Mouse (Mus musculus) kidney, embryonic 15.5 days (tissue): ENCODE data around the gene 1190002N15Rik. TPM values are rescaled to one million over a fixed set of nuclear protein-coding genes. Genes with fewer than 3 reads are reported as not detected.

ENCODE experiments used
- ATAC-seq: fragments of 200-750 bp; cut with Nextera tagmentation; replicated peaks from 2 replicates; pipeline ENCODE4 v1.8.0; 2017; ENCODE audit warnings: moderate TSS enrichment; ENCODE audit not compliant: low FRiP score
- H3K27ac ChIP-seq: fragments of 300-500 bp; sonication (generic); 2 replicates; pipeline ENCODE4 v1.5.1; 2015; ENCODE audit warnings: mild to moderate bottlenecking, inconsistent platforms
- H3K27me3 ChIP-seq: fragments of 300-500 bp; sonication (generic); 2 replicates; pipeline ENCODE4 v1.6.1; 2015; ENCODE audit warnings: inconsistent platforms
- H3K36me3 ChIP-seq: fragments of 300-500 bp; sonication (generic); 2 replicates; pipeline ENCODE4 v1.6.1; 2015; ENCODE audit warnings: inconsistent platforms
- H3K4me1 ChIP-seq: fragments of 300-500 bp; sonication (generic); 2 replicates; pipeline ENCODE4 v1.6.1; 2015; ENCODE audit warnings: inconsistent platforms
- H3K4me2 ChIP-seq: fragments of 300-500 bp; sonication (generic); 2 replicates; pipeline ENCODE4 v1.6.1; 2015; ENCODE audit warnings: moderate library complexity, mild to moderate bottlenecking, inconsistent platforms
- H3K4me3 ChIP-seq: fragments of 300-500 bp; sonication (generic); replicated peaks from 2 replicates; pipeline ENCODE4 v1.5.1; 2015; ENCODE audit warnings: mild to moderate bottlenecking, inconsistent platforms
- H3K9ac ChIP-seq: fragments of 300-500 bp; sonication (generic); 2 replicates; pipeline ENCODE4 v1.6.1; 2015; ENCODE audit warnings: mild to moderate bottlenecking, inconsistent platforms
- H3K9me3 ChIP-seq: fragments of 300-500 bp; sonication (generic); replicated peaks from 2 replicates; pipeline ENCODE4 v1.6.1; 2016; ENCODE audit warnings: inconsistent platforms
- WGBS: fragments of 180-500 bp; shearing (Covaris S2); methylation state at CpG from one replicate; pipeline ENCODE4 v1.1.7; 2015; ENCODE audit warnings: mixed read lengths; 5-methylcytosine and 5-hydroxymethylcytosine counted together
- polyA plus RNA-seq: library from polyadenylated mRNA; unstranded; fragments of >200 nt; fragmentation: Nextera tagmentation; extraction: Ambion mirVana; gene quantifications from 2 replicates; pipeline ENCODE4 v1.2.1, GENCODE M21; 2015

The 1190002N15Rik gene
- polyA plus RNA-seq, 1 experiment from 2014 or later, result 8.6 TPM

DNA sequence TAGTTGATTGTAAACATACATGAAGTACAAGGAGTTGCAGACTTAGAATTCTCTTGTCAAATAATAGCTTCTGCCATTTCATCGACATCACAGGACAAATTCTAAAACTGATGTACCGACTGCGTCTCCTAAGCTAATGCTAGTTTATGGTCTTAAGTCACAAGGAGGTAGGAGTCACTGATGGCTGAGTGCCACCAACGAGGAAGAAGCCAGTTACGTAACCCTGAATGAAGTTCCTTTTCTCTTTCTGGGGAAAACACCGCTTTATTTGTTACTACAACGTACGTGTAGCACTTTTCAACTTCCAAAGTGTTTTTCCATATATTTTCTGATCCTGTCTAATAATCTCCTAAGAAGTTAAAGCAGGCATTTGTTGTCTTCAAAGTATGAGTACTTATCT is 25.6 kb downstream of the 1190002N15Rik start:
- Histone ChIP-seq H3K27me3 (no peaks in the 10 kb centered on the region), H3K36me3 (no peaks in the 10 kb centered on the region), H3K4me2 (no peak overlapping the region), H3K9me3 (no peaks in the 10 kb centered on the region), H3K4me1 (no peaks in the 10 kb centered on the region), H3K9ac (no peak overlapping the region), H3K27ac (no peak overlapping the region), H3K4me3 (no peak overlapping the region)
- 89% methylated on average over 8 of the region's 8 CpGs for WGBS
- no peak for ATAC-seq

GRCm38 (mm10) chr9:94511139-94511538 is 26.7 kb downstream of the 1190002N15Rik start:
- no peak overlapping the region for H3K27ac ChIP-seq
- no peak overlapping the region for H3K4me2 ChIP-seq
- ATAC-seq, result no peak
- no peaks in the 10 kb centered on the region for H3K27me3 ChIP-seq
- no peaks in the 10 kb centered on the region for H3K36me3 ChIP-seq
- H3K4me1 ChIP-seq, result no peaks in the 10 kb centered on the region
- no peak overlapping the region for H3K4me3 ChIP-seq
- no peak overlapping the region for H3K9ac ChIP-seq
- H3K9me3 ChIP-seq, result no peaks in the 10 kb centered on the region

DNA sequence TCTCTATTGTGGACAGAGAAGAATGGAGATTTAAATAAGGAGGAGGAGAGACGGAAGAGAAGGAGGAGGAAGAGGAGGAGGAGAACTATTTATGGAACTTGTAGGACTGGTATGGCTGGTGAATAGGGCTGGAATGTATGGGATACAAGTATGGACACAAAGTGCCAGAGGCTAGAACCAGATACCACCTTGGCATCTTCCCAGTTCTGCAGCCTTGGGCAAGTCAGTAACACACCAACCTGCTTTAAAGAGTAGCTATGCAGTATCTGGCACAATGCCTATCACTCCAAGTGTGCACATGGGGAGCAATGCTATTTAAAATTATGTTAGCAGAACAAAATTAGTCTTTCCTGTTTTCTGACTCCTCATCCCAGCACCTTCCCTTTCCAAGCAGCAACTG is 30.9 kb downstream of the 1190002N15Rik start:
- 77% methylated on average over 1 of the region's 1 CpGs for WGBS
- Histone ChIP-seq H3K4me1 (no peaks in the 10 kb centered on the region), H3K4me2 (no peak overlapping the region), H3K9ac (no peak overlapping the region), H3K27me3 (no peaks in the 10 kb centered on the region), H3K9me3 (no peaks in the 10 kb centered on the region), H3K4me3 (no peak overlapping the region), H3K36me3 (no peaks in the 10 kb centered on the region), H3K27ac (no peak overlapping the region)
- no peak for ATAC-seq

DNA sequence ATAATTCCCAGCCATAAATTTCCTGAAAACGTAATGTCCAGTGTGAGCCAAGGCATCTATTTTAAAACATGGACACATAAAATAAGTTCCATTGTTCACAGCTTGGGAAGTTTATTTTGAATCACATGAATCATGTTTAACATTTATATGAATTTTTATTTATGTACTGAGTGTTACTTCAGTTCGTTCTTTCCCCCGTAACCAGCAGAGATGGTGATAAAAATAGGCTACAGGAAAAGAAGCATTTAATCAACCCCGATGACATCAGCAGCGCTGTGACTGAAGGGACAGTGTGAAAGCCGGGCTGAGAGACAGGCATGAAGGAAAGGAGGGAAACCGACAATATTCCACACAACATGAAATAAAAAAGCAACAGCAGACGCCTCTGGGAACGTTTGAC is 46.4 kb downstream of the 1190002N15Rik start:
- no peaks in the 10 kb centered on the region for H3K9me3 ChIP-seq
- no peak overlapping the region for H3K4me2 ChIP-seq
- peaks cover 4% of the 10 kb centered on the region for H3K4me1 ChIP-seq
- H3K27ac ChIP-seq, result no peak overlapping the region
- no peak overlapping the region for H3K4me3 ChIP-seq
- H3K36me3 ChIP-seq, result no peaks in the 10 kb centered on the region
- ATAC-seq, result peak; percentile 69; the same call in 1 of the 2 replicates
- no peaks in the 10 kb centered on the region for H3K27me3 ChIP-seq
- no peak overlapping the region for H3K9ac ChIP-seq
- WGBS, result 42% methylated on average over 9 of the region's 9 CpGs

DNA sequence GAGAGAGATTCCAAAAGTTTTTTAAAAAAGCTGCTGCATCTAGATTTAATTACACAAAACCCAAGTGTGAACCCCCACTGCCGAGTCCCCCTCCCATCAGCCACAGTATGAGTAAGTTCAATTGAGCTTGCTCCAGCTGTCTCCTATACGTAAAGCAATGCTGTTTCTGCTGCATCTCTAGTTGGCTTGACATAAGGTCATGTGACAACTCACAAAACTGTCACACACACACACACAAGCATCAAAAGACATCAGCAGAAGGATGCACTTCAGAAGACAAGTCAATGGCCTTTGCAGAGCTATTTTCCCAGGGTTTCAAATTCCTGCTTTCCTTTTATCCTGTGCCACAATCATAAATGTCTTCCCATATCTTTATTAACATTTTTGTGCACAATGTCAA is 49.9 kb downstream of the 1190002N15Rik start:
- Histone ChIP-seq H3K27ac (no peak overlapping the region), H3K27me3 (no peaks in the 10 kb centered on the region), H3K36me3 (no peaks in the 10 kb centered on the region), H3K9ac (no peak overlapping the region), H3K9me3 (no peaks in the 10 kb centered on the region), H3K4me2 (no peak overlapping the region), H3K4me3 (no peak overlapping the region), H3K4me1 (peaks cover 4% of the 10 kb centered on the region)
- 56% methylated on average over 2 of the region's 2 CpGs for WGBS
- ATAC-seq, result peak; percentile 73

DNA sequence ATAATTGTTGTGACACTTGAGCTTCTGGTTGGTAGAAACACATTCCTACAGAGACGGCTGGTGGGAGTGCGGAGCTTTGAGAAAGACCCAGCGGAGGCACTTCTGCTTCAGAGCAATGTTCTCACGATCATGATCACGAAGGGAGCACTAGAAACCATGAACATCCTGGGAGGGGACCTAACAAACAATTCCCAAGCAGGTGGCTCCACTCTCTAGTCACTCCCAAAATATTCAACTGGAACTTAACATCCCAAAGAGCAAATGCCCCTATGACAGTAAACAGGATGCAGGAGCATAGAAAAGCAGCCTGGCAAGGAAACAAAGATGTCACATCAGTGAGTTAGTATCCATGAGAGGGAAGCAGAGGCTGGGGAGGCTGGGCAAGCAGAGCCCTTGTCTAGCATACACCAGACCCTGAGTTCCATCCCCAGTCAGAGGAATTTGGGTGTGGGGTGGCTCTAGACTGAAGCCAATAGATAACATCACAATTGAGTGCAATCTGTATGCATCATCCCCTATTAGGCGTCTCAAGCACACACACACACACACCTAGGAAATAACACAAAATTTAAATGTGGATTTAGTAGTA is 54.5 kb downstream of the 1190002N15Rik start:
- Histone ChIP-seq H3K27me3 (no peaks in the 10 kb centered on the region), H3K9me3 (no peaks in the 10 kb centered on the region), H3K9ac (no peak overlapping the region), H3K4me1 (0 out of 2 replicates have a peak, but pooled peaks cover 3% of the 10 kb centered on the region), H3K4me2 (no peak overlapping the region), H3K27ac (no peak overlapping the region), H3K4me3 (no peak overlapping the region), H3K36me3 (no peaks in the 10 kb centered on the region)
- 61% methylated on average over 6 of the region's 6 CpGs for WGBS
- no peak for ATAC-seq

GRCm38 (mm10) chr9:94482215-94482975 is 55.5 kb downstream of the 1190002N15Rik start:
- no peak overlapping the region for H3K4me2 ChIP-seq
- no peaks in the 10 kb centered on the region for H3K36me3 ChIP-seq
- H3K27me3 ChIP-seq, result no peaks in the 10 kb centered on the region
- H3K9ac ChIP-seq, result no peak overlapping the region
- H3K4me1 ChIP-seq, result 0 out of 2 replicates have a peak, but pooled peaks cover 3% of the 10 kb centered on the region
- no peaks in the 10 kb centered on the region for H3K9me3 ChIP-seq
- 84% methylated on average over 10 of the region's 10 CpGs for WGBS
- no peak overlapping the region for H3K27ac ChIP-seq
- ATAC-seq, result no peak
- no peak overlapping the region for H3K4me3 ChIP-seq

DNA sequence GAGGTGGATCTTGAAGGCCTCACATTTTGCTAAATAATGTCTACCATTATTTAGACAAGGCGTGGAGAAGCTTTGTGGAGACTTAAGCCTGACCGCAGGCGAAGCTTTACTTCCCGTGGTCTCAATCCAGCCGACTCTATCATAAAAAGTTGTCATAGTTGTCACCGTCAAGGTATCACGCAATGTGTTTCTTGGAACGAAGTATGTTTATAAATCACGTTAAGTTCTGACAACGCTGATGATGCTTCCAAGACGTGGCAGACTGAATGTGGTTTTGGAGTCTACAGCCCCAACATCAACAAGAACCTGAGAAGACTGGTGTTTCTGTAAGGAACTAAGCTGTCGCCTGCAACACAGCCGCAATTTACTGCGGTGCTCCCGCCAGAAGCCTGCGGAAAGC is 56.8 kb downstream of the 1190002N15Rik start:
- H3K9me3 ChIP-seq, result no peaks in the 10 kb centered on the region
- no peak overlapping the region for H3K4me2 ChIP-seq
- no peak overlapping the region for H3K4me3 ChIP-seq
- no peaks in the 10 kb centered on the region for H3K27me3 ChIP-seq
- 0 out of 2 replicates have a peak, but pooled peaks cover 3% of the 10 kb centered on the region for H3K4me1 ChIP-seq
- no peak overlapping the region for H3K27ac ChIP-seq
- H3K36me3 ChIP-seq, result no peaks in the 10 kb centered on the region
- H3K9ac ChIP-seq, result no peak overlapping the region
- 57% methylated on average over 16 of the region's 16 CpGs for WGBS
- no peak for ATAC-seq

GRCm38 (mm10) chr9:94479382-94479781 is 58.5 kb downstream of the 1190002N15Rik start:
- Histone ChIP-seq H3K4me1 (0 out of 2 replicates have a peak, but pooled peaks cover 3% of the 10 kb centered on the region), H3K27ac (no peak overlapping the region), H3K9ac (no peak overlapping the region), H3K27me3 (no peaks in the 10 kb centered on the region), H3K36me3 (no peaks in the 10 kb centered on the region), H3K4me2 (no peak overlapping the region), H3K4me3 (no peak overlapping the region), H3K9me3 (no peaks in the 10 kb centered on the region)
- no peak for ATAC-seq
- 88% methylated on average over 6 of the region's 6 CpGs for WGBS

DNA sequence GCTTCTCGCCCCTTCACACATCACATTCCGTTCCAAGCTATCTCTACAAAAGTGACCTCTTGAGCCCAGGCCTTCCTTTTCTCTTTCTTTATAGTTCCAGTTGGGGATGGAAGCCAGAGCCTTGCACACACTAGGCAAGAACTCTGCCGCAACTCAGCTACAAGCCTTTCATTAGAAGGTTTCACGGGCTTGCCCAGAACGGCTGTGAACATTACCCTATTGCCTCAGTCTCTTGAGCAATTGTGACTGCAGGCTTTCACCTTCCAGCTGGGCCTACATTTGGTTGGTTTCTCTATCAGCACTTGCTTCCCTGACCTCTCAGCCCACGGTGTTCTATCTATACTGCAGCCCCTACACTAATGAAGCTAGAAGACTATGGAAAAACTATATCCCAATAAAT is 58.9 kb downstream of the 1190002N15Rik start:
- Histone ChIP-seq H3K36me3 (no peaks in the 10 kb centered on the region), H3K4me1 (0 out of 2 replicates have a peak, but pooled peaks cover 3% of the 10 kb centered on the region), H3K9ac (no peak overlapping the region), H3K4me3 (no peak overlapping the region), H3K4me2 (no peak overlapping the region), H3K27ac (no peak overlapping the region), H3K27me3 (no peaks in the 10 kb centered on the region), H3K9me3 (no peaks in the 10 kb centered on the region)
- 89% methylated on average over 6 of the region's 6 CpGs for WGBS
- ATAC-seq, result no peak

GRCm38 (mm10) chr9:94475973-94476372 is 61.9 kb downstream of the 1190002N15Rik start:
- no peaks in the 10 kb centered on the region for H3K4me1 ChIP-seq
- 96% methylated on average over 1 of the region's 1 CpGs for WGBS
- no peak overlapping the region for H3K27ac ChIP-seq
- no peak overlapping the region for H3K4me2 ChIP-seq
- H3K9me3 ChIP-seq, result no peaks in the 10 kb centered on the region
- ATAC-seq, result no peak
- H3K27me3 ChIP-seq, result no peaks in the 10 kb centered on the region
- no peaks in the 10 kb centered on the region for H3K36me3 ChIP-seq
- H3K9ac ChIP-seq, result no peak overlapping the region
- H3K4me3 ChIP-seq, result no peak overlapping the region

DNA sequence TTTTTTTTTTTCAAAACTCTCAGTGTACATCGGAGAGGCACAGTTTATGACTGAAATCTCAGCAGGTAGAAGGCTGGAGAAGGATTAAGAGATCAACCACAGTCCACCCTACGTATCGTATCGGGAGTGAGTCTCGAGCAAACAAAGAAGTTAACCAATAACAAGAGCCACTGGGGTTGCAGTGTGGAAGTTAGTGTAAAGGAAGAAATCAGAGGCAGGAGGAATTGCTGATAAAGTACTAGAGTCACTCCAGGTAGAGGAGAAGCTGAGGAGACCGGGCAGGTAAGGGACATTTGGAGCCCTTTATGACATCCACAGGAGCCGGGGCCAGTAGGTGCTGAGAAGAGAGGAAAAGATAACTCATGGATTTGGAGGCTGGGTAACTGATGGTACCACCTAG is 64.0 kb downstream of the 1190002N15Rik start:
- H3K27ac ChIP-seq, result no peak overlapping the region
- H3K4me3 ChIP-seq, result no peak overlapping the region
- H3K36me3 ChIP-seq, result no peaks in the 10 kb centered on the region
- H3K27me3 ChIP-seq, result no peaks in the 10 kb centered on the region
- ATAC-seq, result no peak
- no peak overlapping the region for H3K9ac ChIP-seq
- no peak overlapping the region for H3K4me2 ChIP-seq
- H3K4me1 ChIP-seq, result no peaks in the 10 kb centered on the region
- H3K9me3 ChIP-seq, result no peaks in the 10 kb centered on the region
- WGBS, result 81% methylated on average over 7 of the region's 7 CpGs
